Mouse (Mus musculus): Measurements from ENCODE around the gene Olfr412. TPM values are rescaled to one million over a fixed set of nuclear protein-coding genes. Genes with fewer than 3 reads are reported as not detected.
A peak's percentile ranks its signal among the peaks of the same experiment; 100 is the strongest.

The Olfr412 gene
- polyA plus RNA-seq, 1 experiment from 2014 or later: not detected

- H3K27ac ChIP-seq (ENCODE audit: low read depth, low read length): no peak overlapping the region
- DNase-seq (ENCODE audit: low spot score): no peak
- no peaks in the 10 kb centered on the region for H3K9me3 ChIP-seq (ENCODE audit: control insufficient read depth, low read length)
- 77% methylated on average over 9 of the region's 9 CpGs for WGBS
- no peaks in the 10 kb centered on the region for H3K36me3 ChIP-seq (ENCODE audit: control insufficient read depth, insufficient read depth, low read length)
- no peak overlapping the region for H3K4me2 ChIP-seq
- no peak overlapping the region for H3K9ac ChIP-seq (ENCODE audit: low read depth, low read length)
- H3K4me1 ChIP-seq (replicated peaks; ENCODE audit: control insufficient read depth, insufficient read depth, low read length): no peaks in the 10 kb centered on the region
- no peak for ATAC-seq (replicated peaks; ENCODE audit: low FRiP score)
- H3K27me3 ChIP-seq (replicated peaks; ENCODE audit: control insufficient read depth, insufficient read depth, low read length): no peaks in the 10 kb centered on the region
- H3K4me3 ChIP-seq (ENCODE audit: low read depth, low read length): no peak overlapping the region
These were observed 23.8 kb downstream of the Olfr412 start for GRCm38 (mm10) chr11:74385674-74386073.

GRCm38 (mm10) chr11:74387203-74387602 lies 25.3 kb downstream of the Olfr412 start:
- Histone ChIP-seq H3K4me3 (ENCODE audit: low read depth, low read length) (no peak overlapping the region), H3K4me2 (no peak overlapping the region), H3K27me3 (replicated peaks; ENCODE audit: control insufficient read depth, insufficient read depth, low read length) (no peaks in the 10 kb centered on the region), H3K9ac (ENCODE audit: low read depth, low read length) (no peak overlapping the region), H3K9me3 (ENCODE audit: control insufficient read depth, low read length) (no peaks in the 10 kb centered on the region), H3K36me3 (ENCODE audit: control insufficient read depth, insufficient read depth, low read length) (no peaks in the 10 kb centered on the region), H3K4me1 (replicated peaks; ENCODE audit: control insufficient read depth, insufficient read depth, low read length) (no peaks in the 10 kb centered on the region), H3K27ac (ENCODE audit: low read depth, low read length) (no peak overlapping the region)
- 74% methylated on average over 5 of the region's 5 CpGs for WGBS
- DNase-seq (ENCODE audit: low spot score) (no peak), ATAC-seq (replicated peaks; ENCODE audit: low FRiP score) (no peak)

DNA sequence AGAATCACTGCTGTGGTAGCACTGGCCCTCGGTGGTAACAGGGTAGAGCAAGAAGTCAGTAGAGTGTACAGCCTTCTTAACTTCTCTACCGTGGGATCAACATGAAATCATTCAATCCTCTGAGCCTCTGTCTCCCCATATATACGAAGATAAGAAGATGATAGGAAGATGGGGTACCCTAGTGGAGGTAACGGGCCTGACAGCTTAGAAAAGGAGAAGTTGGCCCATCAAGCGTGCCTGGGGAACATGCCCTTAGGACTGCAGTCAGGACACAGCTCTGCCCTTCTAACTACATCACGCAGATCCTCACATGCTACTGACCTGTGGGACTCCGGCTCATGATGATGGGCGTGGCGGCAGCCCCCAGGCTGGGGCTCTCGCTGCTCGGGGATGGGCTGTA lies 30.0 kb downstream of the Olfr412 start:
- no peak overlapping the region for H3K4me2 ChIP-seq
- H3K9me3 ChIP-seq (ENCODE audit: control insufficient read depth, low read length): no peaks in the 10 kb centered on the region
- 74% methylated on average over 11 of the region's 11 CpGs for WGBS
- H3K4me3 ChIP-seq (ENCODE audit: low read depth, low read length): no peak overlapping the region
- ATAC-seq (replicated peaks; ENCODE audit: low FRiP score) (no peak), DNase-seq (ENCODE audit: low spot score) (no peak)
- H3K27ac ChIP-seq (ENCODE audit: low read depth, low read length): no peak overlapping the region
- H3K9ac ChIP-seq (ENCODE audit: low read depth, low read length): no peak overlapping the region
- no peaks in the 10 kb centered on the region for H3K36me3 ChIP-seq (ENCODE audit: control insufficient read depth, insufficient read depth, low read length)
- no peaks in the 10 kb centered on the region for H3K27me3 ChIP-seq (replicated peaks; ENCODE audit: control insufficient read depth, insufficient read depth, low read length)
- H3K4me1 ChIP-seq (replicated peaks; ENCODE audit: control insufficient read depth, insufficient read depth, low read length): no peaks in the 10 kb centered on the region

DNA sequence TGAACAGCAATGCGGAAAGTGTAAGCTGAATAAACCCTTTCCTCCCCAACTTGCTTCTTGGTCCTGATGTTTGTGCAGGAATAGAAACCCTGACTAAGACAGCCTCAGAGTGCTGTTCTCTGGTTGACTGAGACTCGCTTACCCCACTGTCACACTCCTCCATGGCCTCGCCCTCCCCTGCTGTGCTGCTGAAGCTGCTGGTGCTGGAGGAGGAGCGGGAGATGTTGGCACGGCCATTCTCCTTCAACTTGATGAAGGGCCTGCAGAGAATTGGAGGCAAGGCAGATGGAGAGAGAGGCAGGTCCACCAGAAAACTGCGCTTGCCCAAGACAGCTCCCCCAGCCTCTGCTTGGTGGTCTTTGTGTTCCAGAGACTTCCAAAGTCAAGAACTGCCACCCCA lies 31.0 kb downstream of the Olfr412 start:
- no peak for ATAC-seq (replicated peaks; ENCODE audit: low FRiP score)
- no peak overlapping the region for H3K27ac ChIP-seq (ENCODE audit: low read depth, low read length)
- H3K9me3 ChIP-seq (ENCODE audit: control insufficient read depth, low read length): no peaks in the 10 kb centered on the region
- H3K4me1 ChIP-seq (replicated peaks; ENCODE audit: control insufficient read depth, insufficient read depth, low read length): no peaks in the 10 kb centered on the region
- no peaks in the 10 kb centered on the region for H3K27me3 ChIP-seq (replicated peaks; ENCODE audit: control insufficient read depth, insufficient read depth, low read length)
- no peaks in the 10 kb centered on the region for H3K36me3 ChIP-seq (ENCODE audit: control insufficient read depth, insufficient read depth, low read length)
- 68% methylated on average over 6 of the region's 6 CpGs for WGBS
- DNase-seq (ENCODE audit: low spot score): no peak
- no peak overlapping the region for H3K4me3 ChIP-seq (ENCODE audit: low read depth, low read length)
- no peak overlapping the region for H3K4me2 ChIP-seq
- H3K9ac ChIP-seq (ENCODE audit: low read depth, low read length): no peak overlapping the region

GRCm38 (mm10) chr11:74393489-74393888 lies 31.6 kb downstream of the Olfr412 start:
- DNase-seq (ENCODE audit: low spot score): no peak
- H3K9ac ChIP-seq (ENCODE audit: low read depth, low read length): no peak overlapping the region
- ATAC-seq (replicated peaks; ENCODE audit: low FRiP score): peak; percentile 64

DNA sequence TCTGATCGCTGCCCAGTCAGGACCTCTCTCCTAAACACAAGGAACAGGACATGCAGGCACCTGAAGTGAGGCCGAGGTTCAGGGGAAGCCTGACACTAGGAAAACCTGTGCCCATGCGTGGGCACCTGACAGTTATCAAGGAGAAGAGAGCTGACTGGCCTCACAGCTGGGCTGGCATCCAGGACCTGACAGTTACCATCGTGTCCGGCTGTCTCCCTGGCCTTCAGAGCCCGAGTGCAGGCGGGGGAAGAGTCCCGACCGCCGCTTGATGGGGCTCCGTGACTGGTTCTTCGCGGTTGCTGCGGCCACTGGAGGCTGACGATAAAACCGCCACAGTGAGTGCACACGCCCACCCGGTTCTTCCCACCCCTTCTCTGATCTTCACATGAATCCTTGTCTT lies 33.7 kb downstream of the Olfr412 start:
- Histone ChIP-seq H3K9ac (ENCODE audit: low read depth, low read length) (no peak overlapping the region), H3K9me3 (ENCODE audit: control insufficient read depth, low read length) (no peaks in the 10 kb centered on the region), H3K4me2 (no peak overlapping the region), H3K4me1 (replicated peaks; ENCODE audit: control insufficient read depth, insufficient read depth, low read length) (no peaks in the 10 kb centered on the region), H3K4me3 (ENCODE audit: low read depth, low read length) (no peak overlapping the region), H3K36me3 (ENCODE audit: control insufficient read depth, insufficient read depth, low read length) (no peaks in the 10 kb centered on the region), H3K27me3 (replicated peaks; ENCODE audit: control insufficient read depth, insufficient read depth, low read length) (no peaks in the 10 kb centered on the region), H3K27ac (ENCODE audit: low read depth, low read length) (no peak overlapping the region)
- ATAC-seq (replicated peaks; ENCODE audit: low FRiP score) (no peak), DNase-seq (ENCODE audit: low spot score) (no peak)
- WGBS: 72% methylated on average over 18 of the region's 18 CpGs

More at GRCm38 (mm10) chr11:74393489-74393888, 31.6 kb downstream of the Olfr412 start:
- Histone ChIP-seq H3K4me2 (no peak overlapping the region), H3K36me3 (ENCODE audit: control insufficient read depth, insufficient read depth, low read length) (no peaks in the 10 kb centered on the region), H3K4me1 (replicated peaks; ENCODE audit: control insufficient read depth, insufficient read depth, low read length) (no peaks in the 10 kb centered on the region), H3K27ac (ENCODE audit: low read depth, low read length) (no peak overlapping the region), H3K4me3 (ENCODE audit: low read depth, low read length) (no peak overlapping the region), H3K9me3 (ENCODE audit: control insufficient read depth, low read length) (no peaks in the 10 kb centered on the region), H3K27me3 (replicated peaks; ENCODE audit: control insufficient read depth, insufficient read depth, low read length) (no peaks in the 10 kb centered on the region)
- WGBS: 74% methylated on average over 5 of the region's 5 CpGs

- Histone ChIP-seq H3K9ac (ENCODE audit: low read depth, low read length) (no peak overlapping the region), H3K36me3 (ENCODE audit: control insufficient read depth, insufficient read depth, low read length) (no peaks in the 10 kb centered on the region), H3K4me2 (no peak overlapping the region), H3K9me3 (ENCODE audit: control insufficient read depth, low read length) (no peaks in the 10 kb centered on the region), H3K4me3 (ENCODE audit: low read depth, low read length) (no peak overlapping the region), H3K4me1 (replicated peaks; ENCODE audit: control insufficient read depth, insufficient read depth, low read length) (no peaks in the 10 kb centered on the region), H3K27ac (ENCODE audit: low read depth, low read length) (no peak overlapping the region), H3K27me3 (replicated peaks; ENCODE audit: control insufficient read depth, insufficient read depth, low read length) (no peaks in the 10 kb centered on the region)
- ATAC-seq (replicated peaks; ENCODE audit: low FRiP score) (no peak), DNase-seq (ENCODE audit: low spot score) (no peak)
- 30% methylated on average over 2 of the region's 2 CpGs for WGBS
These were observed 40.3 kb downstream of the Olfr412 start for GRCm38 (mm10) chr11:74402126-74402525.

DNA sequence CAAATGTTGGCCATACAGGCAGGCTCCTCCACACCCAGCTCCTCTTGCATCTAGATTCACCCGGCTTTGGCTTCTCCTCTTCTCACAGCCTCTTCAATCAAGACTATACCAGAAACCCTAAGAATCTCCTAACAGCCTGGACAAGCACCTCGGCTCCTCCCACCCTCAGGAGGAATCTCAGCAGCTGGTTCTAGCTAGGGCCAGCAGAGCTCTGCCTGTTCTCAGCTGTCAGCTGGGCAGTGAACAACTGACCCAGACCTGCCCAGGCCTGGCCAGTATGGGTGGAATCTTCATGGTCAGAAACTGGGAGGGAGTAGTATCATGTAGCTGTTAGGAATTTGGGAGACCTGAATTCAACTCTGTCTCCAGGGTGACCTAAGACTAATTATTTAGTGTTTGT lies 42.3 kb downstream of the Olfr412 start:
- H3K4me2 ChIP-seq: no peak overlapping the region
- no peaks in the 10 kb centered on the region; the same call in 1 of the 2 replicates for H3K4me1 ChIP-seq (replicated peaks; ENCODE audit: control insufficient read depth, insufficient read depth, low read length)
- 58% methylated on average over 2 of the region's 2 CpGs for WGBS
- H3K27ac ChIP-seq (ENCODE audit: low read depth, low read length): no peak overlapping the region
- no peak overlapping the region for H3K4me3 ChIP-seq (ENCODE audit: low read depth, low read length)
- H3K27me3 ChIP-seq (replicated peaks; ENCODE audit: control insufficient read depth, insufficient read depth, low read length): no peaks in the 10 kb centered on the region
- no peak for DNase-seq (ENCODE audit: low spot score)
- no peaks in the 10 kb centered on the region for H3K36me3 ChIP-seq (ENCODE audit: control insufficient read depth, insufficient read depth, low read length)
- H3K9ac ChIP-seq (ENCODE audit: low read depth, low read length): no peak overlapping the region
- no peaks in the 10 kb centered on the region for H3K9me3 ChIP-seq (ENCODE audit: control insufficient read depth, low read length)
- ATAC-seq (replicated peaks; ENCODE audit: low FRiP score): no peak

DNA sequence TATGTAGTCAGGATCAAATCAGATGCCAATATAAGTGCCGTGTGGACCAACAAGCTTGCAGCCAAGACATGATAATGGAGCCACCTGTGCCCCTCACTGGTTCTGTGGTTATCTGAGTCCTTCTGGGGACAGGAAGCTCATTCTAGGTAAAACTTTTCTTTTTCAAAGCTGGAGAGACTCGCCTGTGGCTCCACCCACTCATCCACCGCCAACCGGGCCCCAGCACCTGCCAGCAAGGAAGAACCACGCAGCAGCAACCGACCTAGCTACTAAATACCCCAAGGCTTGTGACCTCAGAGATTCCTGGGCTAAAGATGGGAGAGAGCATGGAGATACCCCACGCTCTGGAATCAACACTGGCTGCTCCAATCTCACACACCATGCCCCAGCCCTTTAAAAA lies 43.3 kb downstream of the Olfr412 start:
- no peak overlapping the region for H3K9ac ChIP-seq (ENCODE audit: low read depth, low read length)
- H3K4me2 ChIP-seq: no peak overlapping the region
- DNase-seq (ENCODE audit: low spot score) (no peak), ATAC-seq (replicated peaks; ENCODE audit: low FRiP score) (no peak)
- H3K4me3 ChIP-seq (ENCODE audit: low read depth, low read length): no peak overlapping the region
- WGBS: 71% methylated on average over 7 of the region's 7 CpGs
- H3K4me1 ChIP-seq (replicated peaks; ENCODE audit: control insufficient read depth, insufficient read depth, low read length): no peaks in the 10 kb centered on the region; the same call in 1 of the 2 replicates
- no peaks in the 10 kb centered on the region for H3K27me3 ChIP-seq (replicated peaks; ENCODE audit: control insufficient read depth, insufficient read depth, low read length)
- no peaks in the 10 kb centered on the region for H3K36me3 ChIP-seq (ENCODE audit: control insufficient read depth, insufficient read depth, low read length)
- H3K9me3 ChIP-seq (ENCODE audit: control insufficient read depth, low read length): no peaks in the 10 kb centered on the region
- no peak overlapping the region for H3K27ac ChIP-seq (ENCODE audit: low read depth, low read length)

All from liver, embryonic 11.5 days (tissue).